Mouse (Mus musculus): ENCODE data around the gene Cebpg.

DNA sequence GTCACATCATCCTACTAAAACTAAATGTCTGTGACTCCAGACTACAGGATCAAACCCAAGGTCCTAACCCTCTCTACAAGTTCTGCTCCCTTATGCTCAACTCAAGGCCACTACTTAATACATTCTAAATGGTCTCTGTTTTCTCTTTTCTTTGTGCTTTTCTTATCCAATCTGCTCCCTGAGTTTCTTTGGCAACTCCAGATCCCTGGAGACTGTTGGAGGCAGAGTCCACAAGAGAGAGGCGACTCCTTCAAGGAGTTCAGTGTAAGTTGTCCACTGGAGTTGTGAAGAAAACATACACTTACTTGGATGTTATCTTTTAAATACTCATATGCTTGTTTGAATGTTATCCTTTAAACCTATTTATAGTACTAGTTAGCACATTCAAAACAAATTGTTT lies 2.1 kb downstream of the Cebpg start:
- no peak for TF ChIP-seq CTCF (IDR thresholded peaks at IDR 0.05; ENCODE audit: borderline replicate concordance, insufficient read depth, low read length)
- no peak for TF ChIP-seq POLR2A (IDR thresholded peaks at IDR 0.05; ENCODE audit: low read depth, low read length)

Data from embryonic fibroblast, embryonic 13.5 days (primary cell).